Mouse (Mus musculus): ENCODE measurements around the gene Wdr35. TPM values are rescaled to one million over a fixed set of nuclear protein-coding genes. Genes with fewer than 3 reads are reported as not detected.

Wdr35 gene
- polyA plus RNA-seq, 1 experiment from 2014 or later: 3.9 TPM

- Histone ChIP-seq H3K4me3 (ENCODE audit: low read depth, low read length) (no peak overlapping the region), H3K4me1 (replicated peaks; ENCODE audit: control insufficient read depth, insufficient read depth, low read length) (no peaks in the 10 kb centered on the region), H3K9ac (ENCODE audit: low read depth, low read length) (no peak overlapping the region), H3K4me2 (no peak overlapping the region), H3K36me3 (ENCODE audit: control insufficient read depth, insufficient read depth, low read length) (peaks cover 22% of the 10 kb centered on the region; the same call in 1 of the 2 replicates), H3K27me3 (replicated peaks; ENCODE audit: control insufficient read depth, insufficient read depth, low read length) (no peaks in the 10 kb centered on the region), H3K27ac (ENCODE audit: low read depth, low read length) (no peak overlapping the region), H3K9me3 (ENCODE audit: control insufficient read depth, low read length) (no peaks in the 10 kb centered on the region)
- 66% methylated on average over 4 of the region's 4 CpGs for WGBS
- DNase-seq (ENCODE audit: low spot score) (no peak), ATAC-seq (replicated peaks; ENCODE audit: low FRiP score) (no peak)
Measured at GRCm38 (mm10) chr12:8941131-8941615, 32.5 kb upstream of the Wdr35 start.

- DNase-seq (ENCODE audit: low spot score) (no peak), ATAC-seq (replicated peaks; ENCODE audit: low FRiP score) (no peak)
- H3K9ac ChIP-seq (ENCODE audit: low read depth, low read length): no peak overlapping the region
- H3K36me3 ChIP-seq (ENCODE audit: control insufficient read depth, insufficient read depth, low read length): peaks cover 17% of the 10 kb centered on the region; the same call in 1 of the 2 replicates
- no peaks in the 10 kb centered on the region for H3K27me3 ChIP-seq (replicated peaks; ENCODE audit: control insufficient read depth, insufficient read depth, low read length)
- WGBS: 40% methylated on average over 4 of the region's 4 CpGs
- H3K4me1 ChIP-seq (replicated peaks; ENCODE audit: control insufficient read depth, insufficient read depth, low read length): no peaks in the 10 kb centered on the region
- no peak overlapping the region for H3K27ac ChIP-seq (ENCODE audit: low read depth, low read length)
- no peak overlapping the region for H3K4me2 ChIP-seq
- no peaks in the 10 kb centered on the region for H3K9me3 ChIP-seq (ENCODE audit: control insufficient read depth, low read length)
- no peak overlapping the region for H3K4me3 ChIP-seq (ENCODE audit: low read depth, low read length)
Measured at GRCm38 (mm10) chr12:8941699-8942392, 31.8 kb upstream of the Wdr35 start.

DNA sequence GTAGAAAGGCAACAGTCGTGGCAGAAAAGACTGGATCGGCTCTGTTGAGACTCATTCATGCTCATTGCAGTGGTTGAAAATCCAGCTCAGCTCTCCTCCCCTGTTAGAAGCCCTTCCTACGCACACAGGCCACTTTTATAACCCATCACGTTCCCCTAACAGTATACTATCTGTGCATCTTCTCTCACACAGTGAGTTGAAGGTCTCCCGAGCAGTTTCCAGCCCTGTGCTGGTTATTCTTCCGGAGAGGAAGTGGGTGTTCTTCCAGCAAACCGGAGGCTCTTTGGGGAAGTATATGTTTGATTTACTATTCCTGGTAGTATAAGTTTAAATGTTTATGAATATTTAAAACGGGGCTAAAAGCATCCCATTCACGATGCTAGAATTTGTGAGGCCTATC is 26.5 kb upstream of the Wdr35 start:
- WGBS: 46% methylated on average over 9 of the region's 9 CpGs
- Histone ChIP-seq H3K9ac (ENCODE audit: low read depth, low read length) (no peak overlapping the region), H3K4me1 (replicated peaks; ENCODE audit: control insufficient read depth, insufficient read depth, low read length) (peaks cover 3% of the 10 kb centered on the region; the same call in 1 of the 2 replicates), H3K4me2 (no peak overlapping the region; the same call in 1 of the 2 replicates), H3K4me3 (ENCODE audit: low read depth, low read length) (no peak overlapping the region), H3K9me3 (ENCODE audit: control insufficient read depth, low read length) (no peaks in the 10 kb centered on the region), H3K27me3 (replicated peaks; ENCODE audit: control insufficient read depth, insufficient read depth, low read length) (peaks cover 18% of the 10 kb centered on the region), H3K27ac (ENCODE audit: low read depth, low read length) (no peak overlapping the region), H3K36me3 (ENCODE audit: control insufficient read depth, insufficient read depth, low read length) (no peaks in the 10 kb centered on the region)
- ATAC-seq (replicated peaks; ENCODE audit: low FRiP score) (no peak), DNase-seq (ENCODE audit: low spot score) (no peak)

DNA sequence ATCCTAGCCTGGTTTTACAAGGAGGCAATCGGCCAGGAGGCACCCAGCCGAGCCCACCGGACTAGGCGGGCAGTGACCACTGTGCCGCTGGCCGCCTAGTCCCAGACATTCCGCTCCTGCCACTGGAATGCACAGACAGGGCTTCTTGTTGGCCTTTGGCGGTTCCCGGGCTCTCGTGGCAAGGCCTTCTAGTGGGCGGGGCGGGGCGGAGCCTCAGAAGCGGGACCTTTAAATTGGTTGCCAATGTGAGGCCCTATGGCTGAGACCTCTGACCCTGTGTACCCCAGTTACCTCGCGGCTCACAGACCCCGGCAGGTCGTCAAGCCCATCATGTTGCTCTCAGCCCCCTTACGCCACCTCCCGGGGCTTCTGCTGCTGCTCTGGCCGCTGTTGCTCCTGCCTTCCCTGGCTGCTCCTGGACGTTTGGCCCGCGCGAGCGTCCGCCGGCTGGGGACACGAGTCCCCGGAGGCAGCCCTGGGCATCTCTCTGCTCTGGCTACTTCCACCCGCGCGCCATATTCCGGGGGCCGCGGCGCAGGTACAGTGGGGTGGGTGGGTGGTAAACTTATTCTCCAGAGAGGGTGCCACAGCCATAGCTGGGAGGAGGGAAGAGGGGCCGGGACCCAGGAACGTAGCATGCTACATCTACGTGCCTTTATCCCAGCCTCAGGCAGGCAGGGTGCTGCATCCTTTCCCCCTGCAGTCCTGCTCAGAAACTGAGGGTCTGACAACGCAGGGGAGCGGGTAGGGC is 25.8 kb upstream of the Wdr35 start, which contains the start of gene Matn3:
TSS of gene Matn3 (plus strand) at position 216 of the 751 bp plus-strand sequence.
- DNase-seq (ENCODE audit: low spot score) (peak; percentile 71), ATAC-seq (replicated peaks; ENCODE audit: low FRiP score) (peak; percentile 51)
- Histone ChIP-seq H3K4me1 (replicated peaks; ENCODE audit: control insufficient read depth, insufficient read depth, low read length) (peaks cover 3% of the 10 kb centered on the region; the same call in 1 of the 2 replicates), H3K9ac (ENCODE audit: low read depth, low read length) (peak within 1 kb of the TSS; percentile 17; the same call in 1 of the 2 replicates), H3K9me3 (ENCODE audit: control insufficient read depth, low read length) (no peaks in the 10 kb centered on the region), H3K36me3 (ENCODE audit: control insufficient read depth, insufficient read depth, low read length) (no peaks in the 10 kb centered on the region), H3K4me2 (peak within 1 kb of the TSS; percentile 91), H3K27ac (ENCODE audit: low read depth, low read length) (no peak within 1 kb of the TSS), H3K27me3 (replicated peaks; ENCODE audit: control insufficient read depth, insufficient read depth, low read length) (peaks cover 18% of the 10 kb centered on the region), H3K4me3 (ENCODE audit: low read depth, low read length) (peak within 1 kb of the TSS; percentile 49)
- WGBS: 1% methylated on average over 42 of the region's 42 CpGs

DNA sequence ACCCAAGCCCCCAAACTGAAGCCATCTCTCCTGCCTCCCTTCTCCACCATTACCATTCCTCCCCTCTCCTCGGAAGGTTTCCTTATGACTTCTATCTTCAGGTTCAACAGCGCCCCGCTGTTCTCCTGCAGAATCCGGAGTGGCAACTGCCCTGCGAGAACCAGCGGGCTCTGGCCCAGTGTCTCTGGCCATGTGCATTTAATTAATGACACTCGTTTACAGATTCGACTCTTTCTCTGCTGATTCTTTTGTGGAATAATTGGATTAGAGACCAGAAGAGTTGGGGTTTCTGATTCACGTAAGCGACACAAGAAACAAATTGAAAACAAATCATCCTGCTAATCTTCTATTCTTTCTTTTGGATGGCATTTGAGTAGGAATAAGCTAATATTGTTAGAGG is 20.6 kb upstream of the Wdr35 start:
- H3K27me3 ChIP-seq (replicated peaks; ENCODE audit: control insufficient read depth, insufficient read depth, low read length): peaks cover 15% of the 10 kb centered on the region
- H3K4me3 ChIP-seq (ENCODE audit: low read depth, low read length): no peak overlapping the region
- H3K9ac ChIP-seq (ENCODE audit: low read depth, low read length): no peak overlapping the region
- ATAC-seq (replicated peaks; ENCODE audit: low FRiP score) (no peak), DNase-seq (ENCODE audit: low spot score) (no peak)
- H3K9me3 ChIP-seq (ENCODE audit: control insufficient read depth, low read length): no peaks in the 10 kb centered on the region
- H3K36me3 ChIP-seq (ENCODE audit: control insufficient read depth, insufficient read depth, low read length): no peaks in the 10 kb centered on the region
- H3K4me1 ChIP-seq (replicated peaks; ENCODE audit: control insufficient read depth, insufficient read depth, low read length): peaks cover 2% of the 10 kb centered on the region; the same call in 1 of the 2 replicates
- no peak overlapping the region for H3K4me2 ChIP-seq
- whole genome bisulfite sequencing: 80% methylated on average over 10 of the region's 10 CpGs
- no peak overlapping the region for H3K27ac ChIP-seq (ENCODE audit: low read depth, low read length)

GRCm38 (mm10) chr12:8954161-8954561 is 19.5 kb upstream of the Wdr35 start:
- no peaks in the 10 kb centered on the region for H3K9me3 ChIP-seq (ENCODE audit: control insufficient read depth, low read length)
- no peak for ATAC-seq (replicated peaks; ENCODE audit: low FRiP score)
- 80% methylated on average over 9 of the region's 9 CpGs for WGBS
- no peak overlapping the region for H3K27ac ChIP-seq (ENCODE audit: low read depth, low read length)
- H3K4me1 ChIP-seq (replicated peaks; ENCODE audit: control insufficient read depth, insufficient read depth, low read length): no peaks in the 10 kb centered on the region
- H3K4me2 ChIP-seq: no peak overlapping the region
- H3K36me3 ChIP-seq (ENCODE audit: control insufficient read depth, insufficient read depth, low read length): no peaks in the 10 kb centered on the region
- no peak overlapping the region for H3K4me3 ChIP-seq (ENCODE audit: low read depth, low read length)
- no peak for DNase-seq (ENCODE audit: low spot score)
- no peak overlapping the region for H3K9ac ChIP-seq (ENCODE audit: low read depth, low read length)
- peaks cover 7% of the 10 kb centered on the region; the same call in 1 of the 2 replicates for H3K27me3 ChIP-seq (replicated peaks; ENCODE audit: control insufficient read depth, insufficient read depth, low read length)

DNA sequence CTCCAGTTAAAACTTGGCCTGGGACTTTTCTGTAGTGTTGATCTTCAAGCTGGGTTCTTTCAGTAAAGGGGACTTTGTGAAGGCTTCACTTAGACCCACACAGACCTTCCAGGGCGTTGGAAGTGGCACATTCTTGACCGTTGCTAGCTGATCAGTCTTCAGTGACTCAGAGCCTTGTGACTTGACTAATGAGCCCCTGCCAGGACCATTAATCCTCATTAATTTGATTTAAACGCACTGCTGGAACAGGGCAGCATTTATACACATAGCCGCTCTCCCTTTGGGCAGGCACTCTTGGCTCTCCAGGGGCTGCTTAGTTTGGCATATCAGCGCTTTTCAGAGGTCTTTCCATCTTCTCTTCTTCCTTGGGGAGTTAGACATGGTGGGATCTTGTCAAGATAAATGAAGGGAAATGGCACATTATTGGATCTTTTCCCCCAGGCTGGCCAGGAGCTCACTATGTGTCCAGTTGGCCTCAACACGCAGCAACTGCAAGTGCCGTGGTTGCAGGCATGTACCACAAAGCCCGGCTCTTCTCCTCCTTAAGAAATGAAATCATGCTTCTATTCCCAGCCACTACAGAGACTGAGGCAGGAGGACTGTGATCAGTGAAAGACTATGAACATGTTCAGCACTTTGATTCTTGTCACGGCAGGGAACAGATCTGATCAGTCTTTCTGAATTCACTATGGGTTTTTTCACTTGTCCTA is 11.9 kb upstream of the Wdr35 start:
- H3K4me1 ChIP-seq (replicated peaks; ENCODE audit: control insufficient read depth, insufficient read depth, low read length): no peaks in the 10 kb centered on the region
- no peak overlapping the region for H3K27ac ChIP-seq (ENCODE audit: low read depth, low read length)
- 67% methylated on average over 9 of the region's 9 CpGs for WGBS
- no peak overlapping the region for H3K4me2 ChIP-seq
- H3K9me3 ChIP-seq (ENCODE audit: control insufficient read depth, low read length): no peaks in the 10 kb centered on the region
- H3K27me3 ChIP-seq (replicated peaks; ENCODE audit: control insufficient read depth, insufficient read depth, low read length): no peaks in the 10 kb centered on the region
- H3K9ac ChIP-seq (ENCODE audit: low read depth, low read length): no peak overlapping the region
- DNase-seq (ENCODE audit: low spot score) (no peak), ATAC-seq (replicated peaks; ENCODE audit: low FRiP score) (no peak)
- H3K36me3 ChIP-seq (ENCODE audit: control insufficient read depth, insufficient read depth, low read length): no peaks in the 10 kb centered on the region
- no peak overlapping the region for H3K4me3 ChIP-seq (ENCODE audit: low read depth, low read length)

DNA sequence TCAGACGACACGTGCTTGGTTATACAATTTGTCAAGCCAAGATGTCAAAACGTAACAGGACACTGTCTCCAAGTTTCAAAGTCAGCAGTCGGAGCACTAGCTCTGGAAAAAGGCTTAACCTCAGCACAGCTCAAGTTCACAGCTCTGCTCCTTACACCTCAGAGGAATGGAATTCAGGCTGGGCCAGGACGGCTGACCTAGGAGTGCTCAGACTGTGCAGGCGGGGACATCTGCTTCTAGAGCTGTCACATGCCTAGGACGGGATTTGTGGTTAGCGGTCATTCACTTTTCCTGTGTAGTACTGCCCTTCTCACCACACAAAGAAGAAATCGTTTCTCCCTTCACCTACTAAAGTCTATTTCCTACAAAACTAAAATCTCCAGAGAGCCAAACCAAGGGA is 3.9 kb upstream of the Wdr35 start:
- no peak for DNase-seq (ENCODE audit: low spot score)
- Histone ChIP-seq H3K9me3 (ENCODE audit: control insufficient read depth, low read length) (no peaks in the 10 kb centered on the region), H3K4me3 (ENCODE audit: low read depth, low read length) (no peak overlapping the region), H3K36me3 (ENCODE audit: control insufficient read depth, insufficient read depth, low read length) (no peaks in the 10 kb centered on the region), H3K4me1 (replicated peaks; ENCODE audit: control insufficient read depth, insufficient read depth, low read length) (peaks cover 5% of the 10 kb centered on the region; the same call in 1 of the 2 replicates), H3K27ac (ENCODE audit: low read depth, low read length) (no peak overlapping the region), H3K4me2 (no peak overlapping the region), H3K9ac (ENCODE audit: low read depth, low read length) (no peak overlapping the region), H3K27me3 (replicated peaks; ENCODE audit: control insufficient read depth, insufficient read depth, low read length) (peaks cover 14% of the 10 kb centered on the region; the same call in 1 of the 2 replicates)
- 23% methylated on average over 9 of the region's 9 CpGs for WGBS
- no peak for ATAC-seq (replicated peaks; ENCODE audit: low FRiP score)

Measured in liver, embryonic 11.5 days (tissue).